Mouse (Mus musculus) MEL (cell line): ENCODE data around the gene Acp4. TPM values are rescaled to one million over a fixed set of nuclear protein-coding genes. Genes with fewer than 3 reads are reported as not detected.
A peak's percentile ranks its signal among the peaks of the same experiment; 100 is the strongest.

Source experiments
- DNase-seq: peaks from one replicate; pipeline ENCODE4 v3.0.0; 2011; ENCODE audit warnings: low read depth, low spot score
- H3K27ac ChIP-seq: 2 replicates; pipeline ENCODE4 v1.5.1; 2012; ENCODE audit warnings: low read depth, mild to moderate bottlenecking, control low read depth, low read length, moderate library complexity; ENCODE audit not compliant: control insufficient read depth
- H3K27me3 ChIP-seq, 2 experiments: fragments of 150-350 bp in 1 of 2; sonication (generic) in 1 of 2; 2 replicates each; pipeline ENCODE4 v1.6.1; 2012; ENCODE audit warnings: low read length in 2 of 2, mild to moderate bottlenecking in 2 of 2, improper control_type of control experiment in 1 of 2, moderate library complexity in 1 of 2; ENCODE audit not compliant: insufficient read depth in 2 of 2, control insufficient read depth in 1 of 2
- H3K36me3 ChIP-seq, 2 experiments: 2 replicates each; pipeline ENCODE4 v1.6.1; 2012 to 2014; ENCODE audit warnings: low read length in 2 of 2, improper control_type of control experiment in 1 of 2, inconsistent platforms in 1 of 2, mild to moderate bottlenecking in 1 of 2; ENCODE audit not compliant: insufficient read depth in 2 of 2, control insufficient read depth in 1 of 2
- H3K4me1 ChIP-seq, 2 experiments: fragments of 150-350 bp in 1 of 2; sonication (generic) in 1 of 2; 2 replicates each; pipeline ENCODE4 v1.6.1; 2012; ENCODE audit warnings: low read length in 2 of 2, improper control_type of control experiment in 1 of 2, mild to moderate bottlenecking in 1 of 2; ENCODE audit not compliant: insufficient read depth in 2 of 2, control insufficient read depth in 1 of 2
- H3K4me3 ChIP-seq, 2 experiments: fragments of 150-350 bp in 1 of 2; sonication (generic) in 1 of 2; 2 replicates each; pipeline ENCODE4 v1.5.1; 2012; ENCODE audit warnings: low read depth in 2 of 2, low read length in 2 of 2, mild to moderate bottlenecking in 2 of 2, moderate library complexity in 2 of 2, control low read depth in 1 of 2, improper control_type of control experiment in 1 of 2; ENCODE audit not compliant: control insufficient read depth in 1 of 2, insufficient read depth in 1 of 2
- H3K79me2 ChIP-seq: 2 replicates; pipeline ENCODE4 v1.6.1; 2012; ENCODE audit warnings: mild to moderate bottlenecking, low read length, moderate library complexity; ENCODE audit not compliant: control insufficient read depth, poor library complexity, insufficient read depth
- H3K9ac ChIP-seq: 2 replicates; pipeline ENCODE4 v1.6.1; 2012; ENCODE audit warnings: low read depth, mild to moderate bottlenecking, control low read depth, low read length, moderate library complexity; ENCODE audit not compliant: control insufficient read depth, poor library complexity, severe bottlenecking
- H3K9me3 ChIP-seq: fragments of 150-350 bp; sonication (generic); replicated peaks from 2 replicates; pipeline ENCODE4 v1.6.1; 2012; ENCODE audit warnings: mild to moderate bottlenecking, low read length, improper control_type of control experiment, moderate library complexity; ENCODE audit not compliant: insufficient read depth
- CHD2 ChIP-seq: IDR thresholded peaks from 2 replicates; pipeline ENCODE4 v1.6.1; 2011; ENCODE audit warnings: low read length, improper control_type of control experiment
- CTCF ChIP-seq, 3 experiments: IDR thresholded peaks in 2 of 3; conservative IDR thresholded peaks in 1 of 3; 2 replicates each; pipeline ENCODE4 v1.5.1; 2011 to 2012; ENCODE audit warnings: low read length in 3 of 3, low read depth in 2 of 3, mild to moderate bottlenecking in 2 of 3, improper control_type of control experiment in 1 of 3, inconsistent platforms in 1 of 3, mixed read lengths in 1 of 3, moderate library complexity in 1 of 3; ENCODE audit not compliant: control insufficient read depth in 1 of 3, insufficient read depth in 1 of 3, poor library complexity in 1 of 3, severe bottlenecking in 1 of 3
- ETS1 ChIP-seq: IDR thresholded peaks from 2 replicates; pipeline ENCODE4 v1.6.1; 2012; ENCODE audit warnings: low read depth, mild to moderate bottlenecking, inconsistent platforms, low read length, improper control_type of control experiment, moderate library complexity
- GATA1 ChIP-seq: IDR thresholded peaks from 2 replicates; pipeline ENCODE4 v1.6.1; 2011; ENCODE audit warnings: low read depth, low read length, improper control_type of control experiment
- MEF2A ChIP-seq: IDR thresholded peaks from 2 replicates; pipeline ENCODE4 v1.6.1; 2014; ENCODE audit warnings: low read depth, mild to moderate bottlenecking, inconsistent platforms, low read length, improper control_type of control experiment; ENCODE audit not compliant: poor library complexity, insufficient replicate concordance, severe bottlenecking; ENCODE audit errors: extremely low read depth
- MXI1 ChIP-seq: IDR thresholded peaks from 2 replicates; pipeline ENCODE4 v1.6.1; 2011; ENCODE audit warnings: mild to moderate bottlenecking, low read depth, low read length, improper control_type of control experiment
- NRF1 ChIP-seq: IDR thresholded peaks from 2 replicates; pipeline ENCODE4 v1.6.1; 2014; ENCODE audit warnings: low read depth, mild to moderate bottlenecking, inconsistent platforms, low read length, improper control_type of control experiment, moderate library complexity; ENCODE audit not compliant: poor library complexity, insufficient read depth, severe bottlenecking
- POLR2A ChIP-seq, 2 experiments: IDR thresholded peaks; 2 replicates each; pipeline ENCODE4 v1.6.1; 2011 to 2012; ENCODE audit warnings: low read length in 2 of 2, mild to moderate bottlenecking in 2 of 2, control low read depth in 1 of 2, improper control_type of control experiment in 1 of 2, low read depth in 1 of 2, moderate library complexity in 1 of 2; ENCODE audit not compliant: control insufficient read depth in 1 of 2, insufficient read depth in 1 of 2, poor library complexity in 1 of 2
- POLR2AphosphoS5 ChIP-seq: IDR thresholded peaks from 2 replicates; pipeline ENCODE4 v1.6.1; 2012; ENCODE audit warnings: low read depth, borderline replicate concordance, mild to moderate bottlenecking, inconsistent platforms, low read length, moderate library complexity, mixed read lengths
- RAD21 ChIP-seq: IDR thresholded peaks from 2 replicates; pipeline ENCODE4 v1.6.1; 2011; ENCODE audit warnings: mild to moderate bottlenecking, low read depth, low read length, improper control_type of control experiment
- RCOR1 ChIP-seq: IDR thresholded peaks from 2 replicates; pipeline ENCODE4 v1.6.1; 2012; ENCODE audit warnings: low read depth, mild to moderate bottlenecking, inconsistent platforms, low read length, improper control_type of control experiment
- SIN3A ChIP-seq: IDR thresholded peaks from 2 replicates; pipeline ENCODE4 v1.6.1; 2012; ENCODE audit warnings: low read length, improper control_type of control experiment, inconsistent platforms
- SMC3 ChIP-seq: IDR thresholded peaks from 2 replicates; pipeline ENCODE4 v1.6.1; 2011; ENCODE audit warnings: low read depth, low read length, improper control_type of control experiment
- ZC3H11A ChIP-seq: IDR thresholded peaks from 2 replicates; pipeline ENCODE4 v1.6.1; 2012; ENCODE audit warnings: low read depth, mild to moderate bottlenecking, inconsistent platforms, low read length, improper control_type of control experiment
- ZMIZ1 ChIP-seq: IDR thresholded peaks from 2 replicates; pipeline ENCODE4 v1.6.1; 2012; ENCODE audit warnings: low read depth, mild to moderate bottlenecking, inconsistent platforms, low read length, improper control_type of control experiment, moderate library complexity
- polyA plus RNA-seq, 2 experiments: library from polyadenylated mRNA; stranded (reverse) in 1 of 2; unstranded in 1 of 2; fragments of >175 nt in 1 of 2; fragments of >200 nt in 1 of 2; gene quantifications; 2 replicates each; pipeline versions ENCODE4 v1.2.1 to v1.2.4; 2012; ENCODE audit warnings: low replicate concordance in 2 of 2, low read depth in 1 of 2; ENCODE audit not compliant: insufficient read length in 2 of 2, insufficient read depth in 1 of 2, missing spikeins in 1 of 2
- total RNA-seq: library from RNA; depleted of rRNA; stranded (reverse); fragments of 300-350 nt; gene quantifications from 2 replicates; pipeline ENCODE4 v1.2.3, GENCODE M21; 2012

Gene Acp4
- total and polyA plus RNA-seq, 3 experiments = 0.12 to 0.14 TPM; not detected in 1

DNA sequence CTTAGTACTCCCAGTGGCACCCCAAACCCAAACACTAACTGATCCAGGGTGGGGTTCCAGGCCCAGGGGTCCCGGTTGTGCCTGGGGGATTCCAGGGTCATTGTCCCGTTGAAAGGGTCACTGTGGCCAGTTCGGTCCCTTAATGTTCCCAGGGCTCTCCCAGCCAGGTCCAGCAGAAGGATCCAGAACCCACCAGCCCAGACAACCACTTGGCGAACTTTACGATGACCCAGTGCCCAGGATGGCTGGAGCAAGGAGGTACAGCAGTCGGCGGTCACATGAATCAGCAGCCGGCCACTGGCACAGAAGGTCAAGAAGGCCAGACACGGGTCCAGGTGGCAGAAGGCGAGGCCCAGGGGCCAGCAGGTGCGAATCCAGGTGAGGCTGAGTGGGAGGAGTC lies 10.9 kb upstream of the Acp4 start:
- no peak for TF ChIP-seq GATA1
- TF ChIP-seq POLR2A (IDR thresholded peaks at IDR 0.05; ENCODE audit: control insufficient read depth in 1 of 2, insufficient read depth in 1 of 2, low read depth in 1 of 2, low read length in 2 of 2, poor library complexity in 1 of 2) = no peak
- no peak for TF ChIP-seq CHD2
- TF ChIP-seq POLR2AphosphoS5 = no peak
- TF ChIP-seq ZMIZ1 = no peak
- TF ChIP-seq MXI1 = no peak
- H3K9me3 ChIP-seq = no peaks in the 10 kb centered on the region
- no peak overlapping the region for H3K27ac ChIP-seq
- no peaks in the 10 kb centered on the region for H3K79me2 ChIP-seq
- H3K4me3 ChIP-seq = no peak overlapping the region
- no peaks in the 10 kb centered on the region for H3K36me3 ChIP-seq
- no peak for DNase-seq
- no peak overlapping the region for H3K9ac ChIP-seq
- no peaks in the 10 kb centered on the region for H3K4me1 ChIP-seq
- H3K27me3 ChIP-seq = no peaks in the 10 kb centered on the region

DNA sequence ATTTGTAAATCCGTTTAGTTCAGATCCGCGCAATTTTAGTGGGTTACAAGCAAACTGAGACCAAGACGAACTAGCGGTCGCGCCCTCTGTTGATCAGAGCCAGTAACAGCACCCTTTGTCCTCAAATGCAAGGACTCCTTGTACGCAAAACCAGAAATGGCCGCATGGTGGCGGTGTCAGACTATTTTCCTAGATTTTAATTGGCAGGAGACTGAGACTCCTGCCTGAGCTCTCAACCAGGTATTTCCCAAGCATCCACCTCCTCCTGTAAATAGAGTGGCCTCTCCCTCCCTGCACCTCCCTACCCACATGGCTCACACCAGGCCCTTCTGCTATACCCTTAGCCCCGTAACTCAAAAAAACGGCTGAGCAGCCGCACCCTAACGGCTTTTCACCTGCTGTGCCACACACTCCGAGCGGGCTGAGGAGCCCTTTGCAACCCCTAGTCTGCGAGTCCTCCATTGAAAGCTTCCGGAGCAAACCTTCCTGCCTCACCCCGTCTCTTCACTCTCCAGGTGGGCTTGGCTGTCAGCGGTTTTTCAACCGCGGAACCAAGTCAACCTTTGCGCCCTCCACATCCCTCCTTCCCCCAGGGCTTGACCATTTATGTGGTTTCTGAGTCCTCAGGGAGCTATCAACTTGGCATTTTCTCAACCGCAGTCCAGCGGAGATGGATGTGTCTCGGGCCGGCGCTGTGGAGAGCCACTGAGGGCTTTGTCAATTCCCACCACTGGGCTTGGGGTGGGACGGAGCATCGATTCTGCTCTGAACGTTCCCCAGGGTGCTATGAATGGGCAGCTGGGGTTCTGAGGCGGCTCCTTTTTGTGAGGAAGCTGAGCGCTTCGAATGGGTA lies 5.8 kb upstream of the Acp4 start:
- H3K27me3 ChIP-seq = no peaks in the 10 kb centered on the region
- DNase-seq = peak; percentile 88
- TF ChIP-seq CTCF (IDR thresholded peaks at IDR 0.05 in 2 of 3, conservative IDR thresholded peaks at IDR 0.05 in 1 of 3; ENCODE audit: control insufficient read depth in 1 of 3, insufficient read depth in 1 of 3, low read depth in 2 of 3, low read length in 3 of 3, poor library complexity in 1 of 3, severe bottlenecking in 1 of 3) = peak; percentile 85 to 95 (median 92)
- 0 out of 2 replicates have a peak, but pooled peaks have one; percentile 27 for TF ChIP-seq RCOR1
- peak; percentile 91 for TF ChIP-seq ZC3H11A
- no peak for TF ChIP-seq MEF2A
- TF ChIP-seq SMC3 = peak; percentile 95
- peak; percentile 88 for TF ChIP-seq RAD21
- peak; percentile 39; the same call in 1 of the 2 replicates for TF ChIP-seq SIN3A
- TF ChIP-seq ETS1 = no peak
- TF ChIP-seq NRF1 = no peak
- no peaks in the 10 kb centered on the region for H3K4me1 ChIP-seq
- H3K9me3 ChIP-seq = no peaks in the 10 kb centered on the region
- H3K79me2 ChIP-seq = no peaks in the 10 kb centered on the region
- no peak overlapping the region for H3K9ac ChIP-seq
- H3K27ac ChIP-seq = no peak overlapping the region
- no peaks in the 10 kb centered on the region for H3K36me3 ChIP-seq
- no peak overlapping the region for H3K4me3 ChIP-seq
